Mouse (Mus musculus) kidney, postnatal 10 days (tissue): ENCODE measurements at regions not wholly inside any gene's neighbourhood (a gene's known extent, or its start where the extent isn't known, plus 50 kb on each side); places are given as distances from the start of the nearest gene placed in this dataset.

Experiments
- DNase-seq: peaks from one replicate; pipeline ENCODE4 v3.0.0; 2021; ENCODE audit warnings: mixed read lengths

DNA sequence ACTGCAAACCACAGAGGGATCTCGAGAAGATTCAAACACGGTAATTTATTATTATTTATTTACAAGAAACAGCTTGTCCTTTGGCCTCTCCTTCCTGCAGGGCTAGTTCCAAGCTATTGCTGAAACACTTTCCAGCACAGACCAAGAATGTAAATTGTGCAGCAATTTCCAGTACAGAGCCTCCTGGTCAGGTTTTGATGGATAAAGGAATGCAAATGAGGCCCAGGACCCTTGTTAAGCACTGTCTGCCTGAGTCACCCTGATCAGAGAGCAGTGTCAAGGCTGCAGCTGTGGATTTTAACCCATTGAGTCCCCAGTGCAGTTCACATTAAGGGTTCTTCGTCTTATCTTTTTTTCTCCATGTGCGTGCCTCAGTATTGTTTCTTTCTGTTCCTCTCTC is 142.3 kb upstream of the Zkscan2 start:
- no peak for DNase-seq

DNA sequence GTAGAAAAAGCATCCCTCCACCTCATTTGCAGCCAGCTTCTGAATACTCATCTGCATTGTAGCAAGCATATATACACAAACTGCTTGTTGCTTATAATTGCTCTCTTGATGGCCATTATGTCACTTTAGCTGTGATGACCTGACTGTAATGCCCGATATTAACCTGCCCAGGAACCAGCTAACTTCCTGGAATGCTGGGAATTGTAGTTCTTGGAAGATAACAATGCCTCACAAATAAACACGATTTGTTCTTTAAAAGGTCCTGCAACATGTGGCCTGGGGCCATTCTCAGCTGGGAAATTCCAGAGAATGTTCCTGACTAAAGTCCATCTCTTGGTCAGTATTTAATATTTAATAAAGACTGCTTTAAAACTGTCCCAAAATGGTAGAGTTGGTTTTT is 143.2 kb upstream of the Zkscan2 start:
- DNase-seq = no peak

DNA sequence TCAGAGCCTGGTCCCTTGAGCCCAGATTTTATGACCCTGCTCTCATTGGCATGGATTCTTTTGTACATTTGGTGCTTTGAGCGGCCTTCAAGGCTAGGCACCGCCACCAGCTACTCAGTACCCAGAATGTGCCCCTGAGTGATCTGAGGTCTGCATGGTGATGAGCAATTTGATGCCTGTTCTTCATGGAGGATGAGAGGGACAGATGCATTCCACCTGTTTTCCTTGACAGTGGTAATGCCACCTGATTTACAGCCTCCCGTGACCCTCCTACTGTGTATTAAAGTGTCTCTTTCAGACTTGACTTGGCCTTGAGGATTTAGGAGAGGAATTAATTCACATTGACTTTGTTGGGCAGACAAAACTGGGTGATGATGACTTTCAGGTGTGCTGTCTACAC is 145.3 kb upstream of the Zkscan2 start:
- no peak for DNase-seq

DNA sequence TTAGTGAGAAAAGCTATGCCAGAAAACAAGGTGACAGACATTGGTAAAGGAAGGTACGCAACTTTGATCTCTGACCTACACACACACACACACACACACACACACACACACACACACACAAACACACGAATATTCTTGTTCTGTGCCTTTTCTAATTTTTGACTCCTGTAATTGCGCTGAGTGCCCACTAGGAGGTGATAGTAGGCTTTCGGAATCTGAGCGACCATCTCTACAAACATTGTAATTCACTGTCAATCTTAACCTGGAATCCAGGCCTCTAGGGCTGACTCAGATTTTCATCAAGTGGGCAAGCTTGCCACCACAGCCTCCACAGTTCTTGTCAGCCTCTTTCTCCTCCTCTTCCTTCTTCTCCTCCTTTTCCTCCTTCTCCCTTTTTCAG is 165.2 kb upstream of the Zkscan2 start:
- DNase-seq = no peak

DNA sequence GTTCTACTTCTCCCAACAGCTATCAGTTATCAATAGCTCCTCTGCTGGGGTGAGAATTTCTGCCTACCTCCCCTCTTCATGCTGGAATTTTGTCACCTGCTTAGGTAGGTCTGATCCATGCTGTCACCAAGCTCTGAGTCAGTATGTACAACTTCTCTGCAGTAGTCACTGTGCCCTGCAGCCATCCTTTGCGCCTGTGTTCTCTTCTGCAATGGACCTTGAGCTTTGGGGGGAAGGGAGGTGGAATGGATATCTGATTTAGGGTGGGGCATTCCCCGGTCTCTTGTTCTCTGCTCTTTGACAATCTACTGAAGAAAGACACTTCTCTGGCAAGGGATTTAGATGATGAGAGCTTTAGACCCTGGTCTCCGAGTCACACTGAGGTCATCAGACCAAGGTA is 184.5 kb upstream of the Zkscan2 start:
- DNase-seq = no peak

DNA sequence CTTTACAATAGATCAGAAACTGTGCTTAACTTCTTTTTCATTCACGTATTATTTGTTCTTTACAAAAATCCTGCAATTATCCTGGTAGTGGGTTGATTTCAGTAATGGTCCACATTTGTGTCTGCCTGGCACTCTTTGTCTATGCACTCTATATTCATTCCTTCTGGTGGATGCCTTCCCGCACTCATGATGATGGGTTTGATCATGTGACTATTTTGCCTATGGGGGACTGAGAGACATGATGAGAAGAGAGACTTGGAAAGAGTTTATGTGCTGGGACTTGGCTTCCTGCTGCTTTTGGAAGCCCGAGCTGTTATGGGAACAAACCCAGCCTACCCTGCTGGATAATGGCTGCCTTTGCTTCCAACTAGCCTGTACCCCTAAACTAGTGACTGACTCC is 186.3 kb upstream of the Zkscan2 start:
- DNase-seq = no peak

DNA sequence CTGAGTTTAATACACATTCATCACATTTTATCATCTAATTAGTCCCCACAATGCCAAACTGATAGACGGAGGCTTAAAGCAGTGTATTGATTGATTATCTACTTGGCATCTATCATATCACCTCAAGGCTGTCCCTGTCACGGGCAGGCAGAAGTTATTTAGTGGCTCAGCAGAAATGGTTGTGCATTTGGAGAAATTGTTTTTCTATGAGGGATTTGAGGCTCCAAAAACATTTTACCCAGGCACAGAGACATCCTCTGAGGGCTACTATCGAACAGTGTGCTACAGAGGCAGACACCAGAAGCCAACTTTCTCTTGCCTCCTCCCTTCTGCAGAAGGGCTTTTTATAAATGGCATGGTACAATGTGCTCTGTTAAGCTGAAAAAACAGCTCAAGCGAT is 230.8 kb upstream of the Zkscan2 start:
- no peak for DNase-seq

DNA sequence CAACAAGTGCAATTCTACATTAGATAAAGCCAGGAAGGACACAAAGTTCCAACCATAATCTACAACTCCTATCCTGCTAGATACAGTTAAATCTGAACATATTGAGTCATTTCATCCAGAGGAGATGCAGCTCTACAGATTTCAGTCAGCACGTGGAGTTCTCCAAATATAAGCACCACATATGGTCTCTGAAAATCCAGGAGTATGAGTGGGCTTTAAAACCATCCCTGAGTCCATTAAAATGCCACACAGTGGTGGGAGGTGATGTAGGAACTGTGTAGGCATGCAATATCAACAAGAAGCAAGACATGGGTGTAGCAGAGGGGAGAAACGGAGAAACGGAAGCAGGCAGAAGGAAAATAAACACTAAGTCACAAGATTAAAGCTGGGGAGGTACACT is 232.8 kb upstream of the Zkscan2 start:
- no peak for DNase-seq

DNA sequence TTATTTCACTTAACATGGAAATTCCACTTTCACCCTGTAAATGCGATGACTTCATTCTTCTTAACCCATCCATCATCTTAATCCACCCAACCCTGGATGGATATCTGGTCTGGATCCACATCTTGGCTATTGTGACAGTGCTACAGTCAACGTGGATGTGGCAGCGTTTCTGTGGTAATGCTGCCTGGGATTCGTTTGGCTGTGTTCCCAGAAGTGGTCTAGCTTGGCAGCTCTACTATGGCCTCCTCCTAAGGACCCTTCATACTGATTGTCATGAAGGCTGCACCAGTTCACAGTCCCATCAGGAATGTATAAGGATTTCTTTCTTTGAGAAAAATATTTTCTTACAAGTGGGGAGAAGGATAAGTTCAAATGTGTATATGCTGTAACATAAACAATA is 234.7 kb upstream of the Hs3st4 start:
- DNase-seq = no peak

DNA sequence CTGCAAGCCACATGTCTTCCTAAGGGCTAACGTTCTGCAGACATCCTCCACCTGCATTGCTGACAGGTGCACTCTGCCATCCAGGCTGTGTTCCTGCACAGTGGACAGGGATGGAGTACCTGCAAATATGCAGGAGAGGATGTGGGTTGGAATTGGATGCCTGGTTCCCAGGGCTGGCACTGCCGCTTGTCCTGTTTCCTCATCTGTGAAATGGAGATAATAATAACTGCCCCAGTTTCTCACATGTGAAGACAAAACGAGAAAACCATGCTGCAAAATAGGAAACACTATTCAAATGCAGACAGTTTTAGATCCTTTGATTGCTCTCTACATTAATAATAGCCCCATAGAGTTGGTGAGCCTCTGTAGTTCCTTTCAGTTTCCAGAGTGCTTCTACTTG is 229.4 kb upstream of the Hs3st4 start:
- DNase-seq = no peak

DNA sequence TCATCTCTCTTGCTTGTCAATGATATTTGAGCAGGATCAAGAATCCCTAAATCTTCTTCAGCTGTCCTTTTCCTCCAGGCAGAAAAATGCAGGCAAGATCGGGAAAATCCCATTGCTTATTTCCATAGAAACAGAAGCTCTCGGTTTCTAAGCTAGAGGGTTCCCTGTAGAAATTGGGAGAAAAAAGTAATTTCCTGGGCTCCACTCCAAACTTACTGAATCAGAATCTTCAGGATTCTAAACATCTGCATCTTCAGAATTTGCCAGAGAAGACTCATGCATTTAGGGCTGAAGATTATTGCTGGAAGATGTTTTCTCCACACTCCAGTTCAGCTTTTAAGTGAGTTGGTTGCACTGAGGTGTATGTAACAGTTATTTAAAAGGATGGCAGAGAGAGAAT is 187.6 kb upstream of the Hs3st4 start:
- no peak for DNase-seq

DNA sequence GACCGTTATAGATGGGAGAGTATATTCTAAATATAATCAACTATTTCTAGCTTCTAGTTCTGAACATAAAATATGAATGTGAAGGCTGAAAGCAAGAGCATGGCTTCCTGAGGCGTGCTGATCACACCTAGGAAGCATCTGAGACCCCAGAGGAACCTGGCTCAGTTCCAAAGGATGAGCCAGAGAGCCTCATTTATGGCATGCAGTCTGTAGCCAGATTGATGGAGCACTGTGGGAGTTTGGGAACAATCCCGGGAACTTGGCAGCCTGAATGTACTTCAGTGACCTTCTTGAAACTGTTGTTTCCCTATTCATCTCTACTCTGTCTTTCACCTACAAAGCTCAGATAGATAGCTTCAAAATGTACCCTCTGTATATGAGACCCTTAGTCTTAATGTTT is 186.6 kb upstream of the Hs3st4 start:
- no peak for DNase-seq

DNA sequence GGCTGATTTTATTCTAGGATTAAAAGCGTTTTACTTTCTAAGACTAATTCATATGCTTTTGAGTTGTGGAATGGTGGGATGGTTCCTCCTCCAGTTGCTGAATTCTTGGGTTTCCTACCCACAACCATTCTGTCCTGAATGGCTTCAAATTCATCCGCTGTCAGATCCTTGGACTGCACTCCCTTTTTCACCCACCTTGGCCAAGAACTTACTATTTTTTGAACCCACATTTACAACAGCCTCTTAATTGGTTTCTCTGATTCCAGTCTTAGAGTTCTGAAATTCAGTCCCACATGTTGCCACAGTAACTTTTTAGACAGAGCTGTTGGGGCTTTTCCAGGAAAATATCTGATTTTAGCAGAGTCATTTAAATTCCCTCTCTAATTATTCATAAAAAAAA is 177.0 kb upstream of the Hs3st4 start:
- DNase-seq = no peak

DNA sequence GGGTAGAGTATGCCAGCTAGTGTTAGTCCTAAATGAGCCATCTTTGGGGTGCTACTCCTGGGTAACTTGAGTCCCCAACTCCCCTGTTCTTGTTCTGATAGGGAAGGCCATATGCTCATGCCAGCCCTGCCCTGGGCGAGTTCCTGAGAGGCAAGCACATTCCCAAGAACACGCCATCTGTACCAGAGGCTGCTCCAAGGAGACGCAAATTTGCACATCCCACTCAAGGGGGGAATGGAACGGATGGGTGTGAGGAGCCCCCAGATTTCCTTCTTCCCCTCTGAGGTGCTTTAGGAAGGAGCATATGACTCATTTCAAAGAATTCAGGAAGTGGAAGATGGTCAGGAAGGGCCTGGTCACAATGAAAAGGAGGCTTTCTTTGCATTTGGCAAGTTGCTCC is 158.7 kb upstream of the Hs3st4 start:
- peak; percentile 9 for DNase-seq

DNA sequence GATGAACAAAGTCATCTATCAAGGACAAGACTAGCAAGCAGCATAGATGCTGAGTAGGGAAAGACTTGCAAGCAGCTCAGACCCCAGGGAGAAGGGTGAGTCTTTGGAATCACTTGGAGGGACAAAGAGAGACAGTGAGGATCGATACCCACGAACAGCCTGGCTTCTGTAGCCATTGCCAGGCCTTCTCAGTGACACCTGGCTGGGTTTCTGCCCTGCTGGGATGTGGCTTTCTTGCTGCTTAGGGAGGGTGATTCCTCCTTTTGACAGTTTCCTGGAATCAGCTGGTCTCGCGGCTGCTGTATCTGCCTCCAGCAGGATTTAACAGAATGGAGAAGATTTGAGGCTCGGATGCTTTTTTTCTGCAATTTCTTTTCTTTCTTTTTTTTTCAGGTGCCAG is 156.3 kb upstream of the Hs3st4 start:
- DNase-seq = no peak

DNA sequence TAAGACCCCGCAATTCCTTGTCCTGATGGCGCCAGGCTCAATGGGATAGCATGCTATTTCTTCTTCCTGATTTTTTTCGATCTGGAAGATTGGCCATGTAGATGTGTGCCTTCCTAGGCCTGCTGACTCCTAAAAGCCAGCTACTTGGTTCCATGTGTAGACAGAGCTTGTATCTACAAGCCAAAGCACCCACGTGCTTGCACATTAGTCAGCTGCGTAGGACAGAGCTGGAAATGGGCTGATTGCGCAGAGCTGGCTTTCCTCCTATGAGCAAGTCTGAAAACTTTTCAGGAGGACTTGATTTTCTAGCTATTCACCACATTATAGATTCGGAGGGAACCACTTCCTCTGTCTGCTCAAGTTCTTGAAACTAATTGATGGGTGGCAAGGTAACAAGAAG is 140.1 kb upstream of the Hs3st4 start:
- DNase-seq = no peak

DNA sequence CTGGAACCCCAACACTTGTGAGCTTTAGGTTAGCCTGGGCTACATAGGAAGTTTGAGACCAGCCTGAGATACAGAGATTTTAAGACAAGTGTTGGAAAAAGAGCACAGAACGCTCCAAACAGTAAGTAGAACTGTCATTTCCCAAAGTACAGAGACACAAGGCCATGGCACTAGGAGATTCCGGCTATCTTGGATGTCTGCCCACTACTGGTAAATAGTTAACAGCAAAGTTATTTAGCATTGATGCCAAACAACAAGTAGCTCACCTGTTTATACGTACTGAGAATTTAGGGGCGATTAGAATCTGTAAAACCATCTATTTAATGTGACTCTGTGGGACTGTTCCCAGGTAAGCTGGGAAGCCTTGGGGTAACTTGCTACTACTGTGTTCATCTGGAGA is 135.6 kb upstream of the Hs3st4 start:
- DNase-seq = no peak

DNA sequence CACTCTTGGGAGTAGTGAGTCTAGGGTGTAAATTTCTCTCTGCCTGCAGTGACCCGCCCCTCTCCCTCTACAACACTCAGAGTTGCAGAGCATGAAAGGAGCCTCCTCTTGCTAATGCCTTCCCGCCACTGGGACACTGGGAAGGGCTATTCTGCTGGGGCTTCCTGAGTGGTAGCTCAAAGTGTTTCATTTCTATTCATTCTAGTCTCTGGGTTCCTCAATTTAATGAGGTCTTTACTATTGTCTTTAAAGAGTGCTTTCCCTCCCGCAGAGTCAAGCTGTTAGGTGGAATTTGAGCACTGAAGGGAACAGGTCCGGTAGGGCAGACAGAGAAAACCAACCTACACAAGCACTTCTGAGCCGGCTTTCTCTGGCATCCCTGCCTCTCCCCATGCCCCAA is 134.0 kb upstream of the Hs3st4 start:
- DNase-seq = no peak

DNA sequence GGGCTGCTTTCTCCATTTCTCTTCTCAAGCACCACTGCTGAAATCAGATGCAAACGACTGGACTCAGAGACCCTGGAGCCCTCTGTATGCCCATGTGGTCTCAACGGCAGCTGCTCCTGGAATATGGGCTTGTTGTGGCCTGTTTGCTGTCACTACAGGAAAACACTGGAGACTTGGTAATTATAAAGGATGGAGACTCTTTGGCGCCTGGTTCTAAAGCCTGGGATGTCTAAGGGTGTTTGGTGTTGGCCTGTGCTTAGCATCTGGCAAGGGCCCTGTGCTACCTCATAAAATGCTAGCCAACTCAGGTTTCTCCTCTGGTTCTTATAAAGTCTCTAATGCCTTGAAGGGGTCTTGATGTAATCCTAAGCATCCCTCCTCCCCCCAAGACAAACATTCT is 133.4 kb upstream of the Hs3st4 start:
- no peak for DNase-seq

DNA sequence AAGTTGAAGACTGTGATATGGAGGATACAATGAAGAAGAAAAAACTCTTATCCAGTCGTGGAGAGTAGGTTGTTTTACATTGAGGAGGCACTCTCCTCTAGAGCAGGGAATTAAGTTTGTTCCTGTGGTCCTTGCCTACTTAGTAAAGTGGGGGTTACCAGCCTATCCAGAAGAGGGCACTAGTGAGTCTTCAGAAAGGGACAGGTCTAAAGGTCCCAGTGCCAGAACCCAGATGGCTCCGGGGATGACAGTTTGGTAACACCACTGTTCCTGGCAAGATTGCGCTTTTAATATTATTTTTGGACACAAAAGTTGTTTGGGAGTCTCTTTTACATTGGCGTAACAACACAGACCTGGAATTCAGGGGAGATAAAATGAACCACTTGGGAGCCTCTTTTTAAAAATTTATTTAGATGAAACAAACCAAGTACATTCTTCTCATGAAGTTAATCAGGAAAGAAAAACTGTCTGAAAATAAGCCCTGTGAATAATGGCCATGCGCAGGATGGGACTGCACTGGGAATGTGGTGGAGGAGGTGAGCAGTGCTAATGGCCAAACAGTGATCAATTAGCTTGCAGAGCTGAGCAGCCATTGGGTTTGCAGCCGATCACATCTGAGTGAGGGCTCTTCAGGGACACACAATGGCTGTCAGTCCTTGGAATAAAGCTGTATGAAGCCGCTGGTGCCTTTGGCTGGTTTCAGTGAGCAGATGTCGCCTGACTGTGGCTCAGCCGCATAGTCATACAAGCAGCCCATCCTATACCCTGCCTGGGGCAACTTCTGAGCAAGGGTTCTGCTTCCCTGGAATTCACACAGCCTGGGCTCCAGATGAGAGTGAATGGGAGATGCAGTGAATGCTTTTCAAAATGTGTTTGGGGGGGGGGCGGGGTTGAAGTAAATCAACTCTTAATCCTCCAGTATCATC is 132.1 kb upstream of the Hs3st4 start:
- peak; percentile 27 for DNase-seq

DNA sequence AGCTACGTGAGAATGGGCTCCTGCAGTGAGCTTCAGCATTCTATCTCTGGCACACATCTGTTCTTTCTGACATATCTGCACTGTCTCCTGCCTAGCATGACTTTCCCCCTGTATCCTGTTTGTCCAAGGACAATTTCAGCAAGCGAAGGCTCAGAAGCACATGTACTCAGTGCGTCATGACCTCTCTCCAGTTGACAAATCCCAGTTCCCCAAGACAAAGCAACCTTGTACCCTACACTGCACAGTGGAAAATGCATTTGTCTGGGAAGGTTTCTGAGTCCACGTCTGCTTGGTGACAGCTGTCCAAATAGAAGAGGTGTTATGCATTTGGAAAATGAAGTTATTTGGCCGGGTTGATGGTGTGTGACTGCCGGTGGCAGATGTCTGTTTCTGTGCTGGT is 125.1 kb upstream of the Hs3st4 start:
- DNase-seq = no peak

DNA sequence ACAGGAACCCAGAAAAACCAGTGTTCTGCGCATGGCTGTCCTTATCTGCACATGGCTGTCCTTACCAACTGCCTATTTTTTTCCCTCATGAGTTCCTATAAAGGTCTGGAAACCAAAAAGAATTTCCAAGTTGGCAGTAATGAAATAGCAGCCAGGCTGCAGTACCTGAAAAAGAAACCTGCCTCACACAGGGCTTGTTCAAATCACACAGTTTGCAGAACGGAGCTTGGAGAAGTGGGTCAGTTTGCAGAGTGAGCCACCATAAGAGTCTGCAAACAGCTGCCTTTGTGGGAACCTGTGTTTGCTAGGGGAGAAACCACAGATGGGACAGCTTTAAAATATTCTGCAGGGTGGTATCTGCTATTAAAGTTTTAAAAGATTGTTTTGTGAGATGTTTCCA is 121.0 kb upstream of the Hs3st4 start:
- no peak for DNase-seq

DNA sequence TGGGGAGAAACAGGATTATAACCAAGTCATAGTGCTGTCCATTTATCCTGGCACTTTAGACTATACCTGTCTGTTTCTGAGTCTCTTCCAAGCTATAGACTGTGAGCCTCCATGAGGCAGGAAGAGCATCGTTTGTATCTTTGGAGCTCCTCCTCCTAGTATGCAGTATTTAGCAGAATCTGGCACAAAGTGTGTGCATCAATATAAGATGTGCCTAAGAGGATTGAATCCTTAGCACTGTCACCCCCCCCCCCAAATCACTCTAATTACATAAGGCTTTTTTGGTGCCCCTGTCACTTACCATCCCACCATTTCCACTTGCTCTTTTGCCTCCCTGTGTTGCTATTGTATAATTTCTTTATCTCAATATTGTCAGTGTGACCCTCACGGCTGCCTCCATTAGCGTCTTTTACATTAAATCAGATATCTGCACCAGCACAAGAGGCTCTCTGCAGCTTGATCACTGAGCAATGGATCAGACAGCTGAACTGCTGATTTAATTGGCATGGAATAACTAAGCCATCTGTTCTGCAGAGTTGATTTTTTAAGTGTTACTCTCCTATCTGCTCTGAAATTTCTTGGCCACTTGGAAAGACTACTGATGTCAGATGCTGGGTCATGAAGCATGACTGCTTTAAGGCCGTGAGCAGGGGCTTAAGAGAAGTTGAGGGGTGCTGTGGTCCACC is 85.8 kb upstream of the Hs3st4 start:
- DNase-seq = no peak

DNA sequence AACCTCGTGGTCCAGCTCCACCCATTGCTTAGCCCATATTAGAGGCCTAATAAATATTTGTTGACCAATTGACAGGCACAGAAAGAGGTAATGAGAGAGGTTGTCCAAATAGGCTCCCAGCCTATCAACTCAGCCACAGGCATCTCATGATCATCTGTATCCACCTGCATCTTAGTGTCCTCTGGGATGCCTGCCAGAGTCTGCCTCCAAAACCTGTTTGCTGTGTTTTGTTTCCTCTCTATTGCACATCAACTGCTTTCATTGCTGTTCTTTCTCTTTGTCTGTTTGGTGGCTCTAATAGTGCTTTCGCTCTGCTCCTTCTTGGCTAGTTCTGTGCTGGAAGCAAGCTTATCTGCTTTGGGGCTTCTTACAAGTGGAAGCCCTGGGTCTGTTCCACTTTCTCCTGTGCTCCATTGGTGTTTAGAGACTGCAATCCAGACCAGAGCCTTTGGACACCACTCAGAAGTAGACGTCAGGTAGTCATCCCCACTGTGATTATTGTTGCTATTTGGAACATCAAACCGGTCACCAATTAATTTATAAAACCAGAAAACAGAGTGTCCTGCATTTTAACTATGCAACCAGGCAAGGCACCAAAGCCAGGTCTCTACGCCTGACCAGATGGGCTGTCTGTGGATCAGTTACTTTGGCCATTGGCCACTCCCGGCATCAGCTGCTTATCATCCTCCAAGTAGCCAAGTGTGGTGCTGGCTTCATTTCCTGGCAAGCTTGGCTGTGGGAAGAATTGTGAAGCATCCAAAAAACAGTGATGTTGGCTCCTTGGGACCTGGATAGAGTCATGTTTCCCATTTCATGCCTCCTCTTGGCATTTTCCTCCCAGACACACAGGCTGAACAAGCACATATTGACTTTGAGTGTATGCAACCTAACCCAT is 74.5 kb upstream of the Hs3st4 start:
- no peak for DNase-seq
